Mouse (Mus musculus) ovary, postnatal 36 days (tissue): ENCODE results near the gene Kbtbd13.
"Not testable (repeated sequence)": the region's sequence is repeated elsewhere in the genome, so short reads cannot be mapped to it uniquely, and the experiment has no call there.

Source experiments
- DNase-seq: peaks from one replicate; pipeline ENCODE4 v3.0.0; 2022; ENCODE audit warnings: low spot score, mixed read lengths

The Kbtbd13 gene

DNA sequence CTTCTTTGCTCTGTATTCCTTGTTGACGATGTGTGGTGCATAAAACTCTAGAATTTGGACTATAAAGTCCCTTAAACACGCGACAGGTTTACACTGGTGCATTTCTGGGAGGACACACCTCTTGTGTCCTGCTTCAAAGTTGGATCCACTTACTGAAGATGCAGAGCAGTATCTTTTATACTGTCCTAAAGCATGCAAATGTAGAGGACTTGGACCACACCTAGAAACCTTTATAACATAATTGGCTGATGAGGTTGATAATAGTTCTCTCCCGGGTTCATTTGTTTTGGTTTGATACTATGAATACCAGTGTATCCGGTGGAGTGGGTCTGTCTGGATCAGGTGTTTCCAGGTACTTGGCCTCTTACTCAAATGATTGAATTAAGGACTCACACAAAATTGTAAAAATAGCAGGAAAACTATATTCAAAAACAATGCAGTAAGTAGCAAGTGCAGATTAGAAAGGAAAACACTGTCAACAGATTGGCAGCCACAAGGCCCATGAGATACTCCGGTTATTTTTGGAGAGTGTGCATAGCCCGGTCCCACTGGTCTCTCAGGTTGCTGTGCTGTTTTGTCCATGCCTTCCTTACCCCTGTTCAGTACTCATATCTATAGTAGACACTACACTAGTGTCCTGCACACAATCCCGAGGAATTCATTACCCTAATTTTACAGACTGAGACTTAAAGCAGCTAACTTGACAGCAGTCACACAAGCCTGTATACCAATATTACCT lies 44.2 kb downstream of the Kbtbd13 start:
- no peak for DNase-seq

- peak; percentile 60 for DNase-seq
These were observed 44.9 kb downstream of the Kbtbd13 start for GRCm38 (mm10) chr9:65346476-65347111.

- DNase-seq, result peak; percentile 89
These were observed 45.5 kb downstream of the Kbtbd13 start, which contains the start of gene Pdcd7 for GRCm38 (mm10) chr9:65345854-65346475. TSS of gene Pdcd7 (plus strand) at chr9:65346104.

DNA sequence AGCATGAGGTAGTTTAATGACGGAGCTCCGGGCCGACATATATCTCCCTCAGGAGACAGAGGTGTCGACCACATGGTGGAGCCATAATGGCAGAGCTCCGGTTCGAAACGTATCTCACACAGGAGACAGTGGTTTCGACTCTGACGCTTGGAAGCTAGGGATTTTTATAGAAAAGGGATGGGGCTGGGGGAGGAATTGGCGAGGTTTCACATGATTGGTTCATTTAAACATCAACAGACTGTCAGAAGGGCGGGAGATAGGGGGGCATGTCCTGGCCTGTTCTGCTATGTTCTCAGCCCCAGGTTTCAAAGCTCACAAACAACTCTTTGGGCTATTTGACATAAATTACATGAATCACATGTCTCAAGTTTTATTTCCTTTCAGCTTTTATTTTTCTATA lies 46.0 kb downstream of the Kbtbd13 start:
- not testable (repeated sequence) for DNase-seq

- DNase-seq, result no peak
These were observed 51.0 kb downstream of the Kbtbd13 start for GRCm38 (mm10) chr9:65340414-65340813.

- DNase-seq, result no peak
These were observed 52.3 kb downstream of the Kbtbd13 start for GRCm38 (mm10) chr9:65339146-65339545.
